Mouse (Mus musculus) liver, postnatal 0 days (tissue): ENCODE results near the gene Tex14.

ENCODE experiments used
- CTCF ChIP-seq: sonication (generic); IDR thresholded peaks from 2 replicates; pipeline ENCODE4 v1.5.1; 2016; ENCODE audit warnings: antibody characterized with exemption, low read depth
- EP300 ChIP-seq: IDR thresholded peaks from 2 replicates; pipeline ENCODE4 v1.6.1; 2016; ENCODE audit warnings: antibody characterized with exemption, low read depth, mild to moderate bottlenecking

GRCm38 (mm10) chr11:87404876-87405275 lies at the start of gene Tex14, which contains the start of gene Rad51c:
- TF ChIP-seq EP300 (no peak), CTCF (no peak)
